In genomic region chr5:102069051-102069766, GRCm38 (mm10) we compare ENCODE assay signal across 8 mouse cellular contexts. TPM values are rescaled to one million over a fixed set of nuclear protein-coding genes. Genes with fewer than 3 reads are reported as not detected.
A peak's percentile ranks its signal among the peaks of the same experiment; 100 is the strongest.
DNase-seq lines count a peak whose midpoint lies in the region; ATAC-seq and TF ChIP-seq lines count a peak whose summit lies in the region.

No protein-coding gene starts in this region.

- no peaks in the 10 kb centered on the region for H3K9me3 ChIP-seq in embryonic facial prominence, embryonic 10.5 days
- H3K9me3 ChIP-seq in kidney, embryonic 15.5 days (replicated peaks), result no peaks in the 10 kb centered on the region
- H3K9me3 ChIP-seq in liver, embryonic 14.5 days (ENCODE audit: control insufficient read depth, low read length), result no peaks in the 10 kb centered on the region

- no peaks in the 10 kb centered on the region for H3K36me3 ChIP-seq in spleen, adult 2 months (ENCODE audit: control insufficient read depth, insufficient read depth, low read length)
- H3K36me3 ChIP-seq in embryonic facial prominence, embryonic 10.5 days (replicated peaks), result peaks cover 31% of the 10 kb centered on the region
- H3K36me3 ChIP-seq in kidney, embryonic 15.5 days, result peaks cover 10% of the 10 kb centered on the region
- no peaks in the 10 kb centered on the region for H3K36me3 ChIP-seq in liver, embryonic 14.5 days (replicated peaks; ENCODE audit: control insufficient read depth, insufficient read depth, low read depth)
- H3K36me3 ChIP-seq in myocyte (ENCODE audit: control insufficient read depth, insufficient read depth), result no peaks in the 10 kb centered on the region

- TF ChIP-seq POLR2A in spleen, adult 2 months (IDR thresholded peaks at IDR 0.05; ENCODE audit: low read depth, low read length), result no peak
- no peak for TF ChIP-seq POLR2A in myocyte (IDR thresholded peaks at IDR 0.05; ENCODE audit: insufficient read length, low read depth)

- WGBS in spleen, adult 2 months, result 2% methylated on average over 69 of the region's 92 CpGs
- under 1% methylated on average over 89 of the region's 92 CpGs for WGBS in embryonic facial prominence, embryonic 10.5 days
- 0% methylated on average over 36 of the region's 92 CpGs for WGBS in kidney, embryonic 15.5 days
- WGBS in liver, embryonic 14.5 days (ENCODE audit: insufficient replicate concordance), result 0% methylated on average over 64 of the region's 92 CpGs

- peak; percentile 89 for ATAC-seq in kidney, embryonic 15.5 days (replicated peaks; ENCODE audit: low FRiP score)
- ATAC-seq in liver, embryonic 14.5 days (ENCODE audit: insufficient read depth), result peak; percentile 82

- H3K79me2 ChIP-seq in myocyte (ENCODE audit: control insufficient read depth, insufficient read depth), result peaks cover 49% of the 10 kb centered on the region

- H3K4me1 ChIP-seq in spleen, adult 2 months (ENCODE audit: control insufficient read depth, insufficient read depth, insufficient read length), result peaks cover 2% of the 10 kb centered on the region; the same call in 1 of the 2 replicates
- H3K4me1 ChIP-seq in embryonic facial prominence, embryonic 10.5 days, result peaks cover 50% of the 10 kb centered on the region
- peaks cover 42% of the 10 kb centered on the region for H3K4me1 ChIP-seq in kidney, embryonic 15.5 days
- peaks cover 0 to 8% of the 10 kb centered on the region in 2 experiments; a peak in 3 of 4 replicates for H3K4me1 ChIP-seq in liver, embryonic 14.5 days (replicated peaks; ENCODE audit: control insufficient read depth in 2 of 2, insufficient read depth in 2 of 2, low read length in 1 of 2)

- H3K27me3 ChIP-seq in spleen, adult 2 months (ENCODE audit: control insufficient read depth, insufficient read depth, low read length), result peaks cover 13% of the 10 kb centered on the region
- H3K27me3 ChIP-seq in embryonic facial prominence, embryonic 10.5 days (replicated peaks; ENCODE audit: low read depth, poor library complexity, severe bottlenecking), result no peaks in the 10 kb centered on the region
- H3K27me3 ChIP-seq in kidney, embryonic 15.5 days, result no peaks in the 10 kb centered on the region
- H3K27me3 ChIP-seq in liver, embryonic 14.5 days (ENCODE audit: control insufficient read depth, insufficient read depth, low read length), result no peaks in the 10 kb centered on the region
- no peaks in the 10 kb centered on the region for H3K27me3 ChIP-seq in myocyte (ENCODE audit: control insufficient read depth, insufficient read depth, insufficient read length)

- no peak for TF ChIP-seq EP300 in liver, embryonic 14.5 days (IDR thresholded peaks at IDR 0.05; ENCODE audit: low read depth)

- no peak for DNase-seq in spleen, adult 2 months (ENCODE audit: low read depth in 1 of 2, low spot score in 2 of 2)
- no peak for DNase-seq in spleen, postnatal 14 days (ENCODE audit: low spot score in 2 of 2)
- DNase-seq in embryonic facial prominence, embryonic 10.5 days (ENCODE audit: low spot score), result peak; percentile 80
- peak; percentile 41 to 63 for DNase-seq in heart, adult 18-20 months
- no peak for DNase-seq in liver, embryonic 14.5 days (ENCODE audit: low read depth in 3 of 3, low spot score in 3 of 3)
- peak; percentile 58 for DNase-seq in urinary bladder, postnatal 14 days (ENCODE audit: low spot score)

- peak overlapping the region; percentile 61 for H3K4me3 ChIP-seq in spleen, adult 2 months (ENCODE audit: extremely low read depth, insufficient read depth, insufficient read length)
- peak overlapping the region; percentile 95 for H3K4me3 ChIP-seq in embryonic facial prominence, embryonic 10.5 days
- H3K4me3 ChIP-seq in kidney, embryonic 15.5 days (replicated peaks), result peak overlapping the region; percentile 92
- peak overlapping the region; percentile 86 to 94 for H3K4me3 ChIP-seq in liver, embryonic 14.5 days (ENCODE audit: insufficient read depth in 1 of 2, low read depth in 2 of 2, low read length in 2 of 2)
- peak overlapping the region; percentile 30 for H3K4me3 ChIP-seq in myocyte

- peak overlapping the region; percentile 87 for H3K4me2 ChIP-seq in kidney, embryonic 15.5 days
- peak overlapping the region; percentile 96 for H3K4me2 ChIP-seq in liver, embryonic 14.5 days (ENCODE audit: low read depth)
- peak overlapping the region; percentile 83 for H3K4me2 ChIP-seq in myocyte (ENCODE audit: low read depth)

- peak overlapping the region; percentile 99 for H3ac ChIP-seq in myocyte (ENCODE audit: control insufficient read depth, insufficient read length)

- no peak for TF ChIP-seq CTCF in spleen, adult 2 months (IDR thresholded peaks at IDR 0.05; ENCODE audit: extremely low read depth, insufficient read depth, insufficient read length, insufficient replicate concordance)
- TF ChIP-seq CTCF in liver, embryonic 14.5 days (IDR thresholded peaks at IDR 0.05; ENCODE audit: low read depth), result no peak

- H3K9ac ChIP-seq in kidney, embryonic 15.5 days, result peak overlapping the region; percentile 97
- peak overlapping the region; percentile 91 for H3K9ac ChIP-seq in liver, embryonic 14.5 days (replicated peaks)

- H3K27ac ChIP-seq in spleen, adult 2 months (ENCODE audit: insufficient read depth, low read length), result peak overlapping the region; percentile 70
- peak overlapping the region; percentile 100 for H3K27ac ChIP-seq in embryonic facial prominence, embryonic 10.5 days (replicated peaks)
- peak overlapping the region; percentile 95 for H3K27ac ChIP-seq in kidney, embryonic 15.5 days
- peak overlapping the region; percentile 35; the same call in 1 of the 2 replicates for H3K27ac ChIP-seq in liver, embryonic 14.5 days

TF ChIP-seq in myocyte, 11 proteins besides CTCF, POLR2A, EP300 and RAD21:
- peak in 1 of 3 experiments; percentile 12 for TF ChIP-seq MYOD1 (IDR thresholded peaks at IDR 0.05; ENCODE audit: control insufficient read depth in 1 of 3, insufficient read length in 2 of 3, low read depth in 2 of 3)
- no peak for TF ChIP-seq TCF3 (IDR thresholded peaks at IDR 0.05; ENCODE audit: insufficient read length, low read depth)

RNA-seq across cellular contexts. Expression of gene Wdfy3, which starts 0.5 kb away (rescaled TPM):
- polyA plus RNA-seq in spleen, adult 2 months (2012; rRNA removed), result 12.0 TPM in 2 replicates
- polyA plus RNA-seq in embryonic facial prominence, embryonic 10.5 days (2016; fragmentation: Nextera tagmentation; extraction: Ambion mirVana), result 17.0 and 17.2 TPM in 2 replicates
- total RNA-seq in heart, adult 18-20 months (2021), result 10 to 100 TPM; 27.1 to 30.2 TPM
- polyA plus RNA-seq in kidney, embryonic 15.5 days (2015; fragmentation: Nextera tagmentation; extraction: Ambion mirVana), result 19.7 and 20.8 TPM in 2 replicates
- 3.8 and 5.0 TPM in 2 replicates for polyA plus RNA-seq in liver, embryonic 14.5 days (2012; rRNA removed)
- polyA plus RNA-seq in liver, embryonic 14.5 days (2014; fragmentation: Nextera tagmentation; extraction: Ambion mirVana), result 3.8 and 4.3 TPM in 2 replicates
- polyA plus RNA-seq in myocyte (2012; fragmentation: generic; extraction: Trizol), result 9.5 TPM

Comparison
In these comparisons a context has a peak if more than half of its experiments do, and no peak if none do; other contexts are left out.
1. DNase-seq: peak in embryonic facial prominence, embryonic 10.5 days (single experiment), heart, adult 18-20 months (2 of 2) and urinary bladder, postnatal 14 days (single experiment); none in spleen, adult 2 months (0 of 2), spleen, postnatal 14 days (0 of 2) and liver, embryonic 14.5 days (0 of 3).
2. H3K27ac ChIP-seq: peak in every context shown above with its lines; median percentile 100 in embryonic facial prominence, embryonic 10.5 days; 95 in kidney, embryonic 15.5 days; 70 in spleen, adult 2 months; 35 in liver, embryonic 14.5 days.
3. H3K4me3 ChIP-seq: peak in every context shown above with its lines; median percentile 95 in embryonic facial prominence, embryonic 10.5 days; 92 in kidney, embryonic 15.5 days; 90 in liver, embryonic 14.5 days; 61 in spleen, adult 2 months; 30 in myocyte.
4. Peak in every context shown above with its lines, with median percentiles within 50 percentile points of each other: H3K4me2 ChIP-seq.